Mouse (Mus musculus): ENCODE measurements around the gene Dnpep. TPM values are rescaled to one million over a fixed set of nuclear protein-coding genes. Genes with fewer than 3 reads are reported as not detected.

The Dnpep gene
- polyA plus RNA-seq, 1 experiment from 2014 or later = 121 TPM

Other genes starting within 250 kb of the Dnpep start
- gene Nhej1, start 192.8 kb downstream of the Dnpep start, polyA plus RNA-seq (2015; fragmentation: Nextera tagmentation; extraction: Ambion mirVana) = 9.1 and 10.4 TPM in 2 replicates
- gene Slc23a3, start 184.1 kb downstream of the Dnpep start, polyA plus RNA-seq (2015; fragmentation: Nextera tagmentation; extraction: Ambion mirVana) = 0.33 and 0.41 TPM in 2 replicates
- gene Cnppd1, start 175.3 kb downstream of the Dnpep start, polyA plus RNA-seq (2015; fragmentation: Nextera tagmentation; extraction: Ambion mirVana) = 36.5 and 41.6 TPM in 2 replicates
- 48.6 and 49.8 TPM in 2 replicates for gene Retreg2, start 175.2 kb downstream of the Dnpep start, polyA plus RNA-seq (2015; fragmentation: Nextera tagmentation; extraction: Ambion mirVana)
- gene Zfand2b, start 149.3 kb downstream of the Dnpep start, polyA plus RNA-seq (2015; fragmentation: Nextera tagmentation; extraction: Ambion mirVana) = 38.1 and 39.9 TPM in 2 replicates
- 16.1 and 17.1 TPM in 2 replicates for gene Abcb6, start 137.6 kb downstream of the Dnpep start, polyA plus RNA-seq (2015; fragmentation: Nextera tagmentation; extraction: Ambion mirVana)
- 21.8 and 23.2 TPM in 2 replicates for gene Ankzf1, start 125.8 kb downstream of the Dnpep start, polyA plus RNA-seq (2015; fragmentation: Nextera tagmentation; extraction: Ambion mirVana)
- gene Atg9a, start 125.8 kb downstream of the Dnpep start, polyA plus RNA-seq (2015; fragmentation: Nextera tagmentation; extraction: Ambion mirVana) = 21.9 and 27.6 TPM in 2 replicates
- 16.2 and 16.6 TPM in 2 replicates for gene Glb1l, start 107.2 kb downstream of the Dnpep start, polyA plus RNA-seq (2015; fragmentation: Nextera tagmentation; extraction: Ambion mirVana)
- 136 and 137 TPM in 2 replicates for gene Stk16, start 107.2 kb downstream of the Dnpep start, polyA plus RNA-seq (2015; fragmentation: Nextera tagmentation; extraction: Ambion mirVana)
- gene Tuba4a, start 98.1 kb downstream of the Dnpep start, polyA plus RNA-seq (2015; fragmentation: Nextera tagmentation; extraction: Ambion mirVana) = 35.8 and 44.9 TPM in 2 replicates
- gene A630095N17Rik, start 85.9 kb downstream of the Dnpep start, polyA plus RNA-seq (2015; fragmentation: Nextera tagmentation; extraction: Ambion mirVana) = not detected in 2 replicates
- gene Dnajb2, start 81.6 kb downstream of the Dnpep start, polyA plus RNA-seq (2015; fragmentation: Nextera tagmentation; extraction: Ambion mirVana) = 30.8 and 33.3 TPM in 2 replicates
- 0.39 and 0.72 TPM in 2 replicates for gene Ptprn, start 53.5 kb downstream of the Dnpep start, polyA plus RNA-seq (2015; fragmentation: Nextera tagmentation; extraction: Ambion mirVana)
- gene Resp18, start 39.6 kb downstream of the Dnpep start, polyA plus RNA-seq (2015; fragmentation: Nextera tagmentation; extraction: Ambion mirVana) = 0.91 and 1.4 TPM in 2 replicates
- gene Des, start 42.3 kb upstream of the Dnpep start, polyA plus RNA-seq (2015; fragmentation: Nextera tagmentation; extraction: Ambion mirVana) = 57.1 and 59.5 TPM in 2 replicates
- gene Speg, start 57.3 kb upstream of the Dnpep start, polyA plus RNA-seq (2015; fragmentation: Nextera tagmentation; extraction: Ambion mirVana) = 41.6 and 42.8 TPM in 2 replicates
- 80.3 and 88.5 TPM in 2 replicates for gene Gmppa, start 117.9 kb upstream of the Dnpep start, polyA plus RNA-seq (2015; fragmentation: Nextera tagmentation; extraction: Ambion mirVana)
- gene Asic4, start 132.4 kb upstream of the Dnpep start, polyA plus RNA-seq (2015; fragmentation: Nextera tagmentation; extraction: Ambion mirVana) = 0.26 and 0.30 TPM in 2 replicates
- gene Chpf, start 161.3 kb upstream of the Dnpep start, polyA plus RNA-seq (2015; fragmentation: Nextera tagmentation; extraction: Ambion mirVana) = 29.5 and 31.1 TPM in 2 replicates
- 0.65 and 0.82 TPM in 2 replicates for gene Tmem198, start 161.5 kb upstream of the Dnpep start, polyA plus RNA-seq (2015; fragmentation: Nextera tagmentation; extraction: Ambion mirVana)
- gene Obsl1, start 188.5 kb upstream of the Dnpep start, polyA plus RNA-seq (2015; fragmentation: Nextera tagmentation; extraction: Ambion mirVana) = 74.0 and 77.9 TPM in 2 replicates
- 3.6 and 4.6 TPM in 2 replicates for gene Inha, start 189.1 kb upstream of the Dnpep start, polyA plus RNA-seq (2015; fragmentation: Nextera tagmentation; extraction: Ambion mirVana)
- gene Stk11ip, start 203.5 kb upstream of the Dnpep start, polyA plus RNA-seq (2015; fragmentation: Nextera tagmentation; extraction: Ambion mirVana) = 20.7 and 20.8 TPM in 2 replicates
- 11.3 and 13.2 TPM in 2 replicates for gene Slc4a3, start 228.3 kb upstream of the Dnpep start, polyA plus RNA-seq (2015; fragmentation: Nextera tagmentation; extraction: Ambion mirVana)

Measured in lung, embryonic 15.5 days (tissue).